Mouse (Mus musculus) heart, embryonic 15.5 days (tissue): ENCODE results near the gene Dnah9. TPM values are rescaled to one million over a fixed set of nuclear protein-coding genes. Genes with fewer than 3 reads are reported as not detected.

Experiments
- ATAC-seq: fragments of 200-750 bp; cut with Nextera tagmentation; replicated peaks from 2 replicates; pipeline ENCODE4 v1.8.0; 2017; ENCODE audit warnings: low read depth, moderate TSS enrichment; ENCODE audit not compliant: insufficient number of reproducible peaks, insufficient read depth, low FRiP score
- H3K27ac ChIP-seq: fragments of 300-500 bp; sonication (generic); 2 replicates; pipeline ENCODE4 v1.5.1; 2015; ENCODE audit warnings: mild to moderate bottlenecking, inconsistent platforms
- H3K27me3 ChIP-seq: fragments of 300-500 bp; sonication (generic); 2 replicates; pipeline ENCODE4 v1.6.1; 2015; ENCODE audit warnings: inconsistent platforms
- H3K36me3 ChIP-seq: fragments of 300-500 bp; sonication (generic); 2 replicates; pipeline ENCODE4 v1.6.1; 2015; ENCODE audit warnings: mild to moderate bottlenecking, inconsistent platforms
- H3K4me1 ChIP-seq: fragments of 300-500 bp; sonication (generic); replicated peaks from 2 replicates; pipeline ENCODE4 v1.6.1; 2015; ENCODE audit warnings: inconsistent platforms
- H3K4me2 ChIP-seq: fragments of 300-500 bp; sonication (generic); 2 replicates; pipeline ENCODE4 v1.6.1; 2015; ENCODE audit warnings: inconsistent platforms, mild to moderate bottlenecking, moderate library complexity
- H3K4me3 ChIP-seq: fragments of 300-500 bp; sonication (generic); 2 replicates; pipeline ENCODE4 v1.5.1; 2015; ENCODE audit warnings: mild to moderate bottlenecking, inconsistent platforms
- H3K9ac ChIP-seq: fragments of 300-500 bp; sonication (generic); 2 replicates; pipeline ENCODE4 v1.6.1; 2015; ENCODE audit warnings: mild to moderate bottlenecking, inconsistent platforms
- H3K9me3 ChIP-seq: fragments of 300-500 bp; sonication (generic); replicated peaks from 2 replicates; pipeline ENCODE4 v1.6.1; 2016; ENCODE audit warnings: inconsistent platforms
- WGBS: fragments of 180-500 bp; shearing (Covaris S2); methylation state at CpG from one replicate; pipeline ENCODE4 v1.1.7; 2015; ENCODE audit warnings: mixed read lengths; 5-methylcytosine and 5-hydroxymethylcytosine counted together
- polyA plus RNA-seq: library from polyadenylated mRNA; unstranded; fragments of >200 nt; fragmentation: Nextera tagmentation; extraction: Ambion mirVana; gene quantifications from 2 replicates; pipeline ENCODE4 v1.2.1, GENCODE M21; 2015

Dnah9 gene
- polyA plus RNA-seq, 1 experiment from 2014 or later, result 0.14 TPM

GRCm38 (mm10) chr11:65788154-65788553, 380.2 kb downstream of the Dnah9 start, which contains the start of gene Map2k4:
Gene Map2k4, minus strand, starts transcription at chr11:65788297.
- Histone ChIP-seq H3K4me2 (peak within 1 kb of the TSS; percentile 62), H3K9ac (peak within 1 kb of the TSS; percentile 99), H3K27me3 (no peaks in the 10 kb centered on the region), H3K4me1 (peaks cover 23% of the 10 kb centered on the region), H3K36me3 (no peaks in the 10 kb centered on the region), H3K9me3 (no peaks in the 10 kb centered on the region), H3K4me3 (peak within 1 kb of the TSS; percentile 97), H3K27ac (peak within 1 kb of the TSS; percentile 85)
- 2% methylated on average over 36 of the region's 36 CpGs for WGBS
- peak; percentile 99 for ATAC-seq

GRCm38 (mm10) chr11:65787421-65788151, 380.8 kb downstream of the Dnah9 start:
- H3K9ac ChIP-seq, result peak overlapping the region; percentile 99
- H3K36me3 ChIP-seq, result no peaks in the 10 kb centered on the region
- peak; percentile 82 for ATAC-seq
- peaks cover 23% of the 10 kb centered on the region for H3K4me1 ChIP-seq
- H3K4me3 ChIP-seq, result peak overlapping the region; percentile 97
- H3K27ac ChIP-seq, result peak overlapping the region; percentile 85
- H3K9me3 ChIP-seq, result no peaks in the 10 kb centered on the region
- H3K27me3 ChIP-seq, result no peaks in the 10 kb centered on the region
- WGBS, result under 1% methylated on average over 70 of the region's 71 CpGs
- H3K4me2 ChIP-seq, result peak overlapping the region; percentile 62

GRCm38 (mm10) chr11:65786160-65786559, 382.2 kb downstream of the Dnah9 start:
- Histone ChIP-seq H3K4me3 (peak overlapping the region; percentile 14; the same call in 1 of the 2 replicates), H3K4me2 (peak overlapping the region; percentile 62), H3K36me3 (no peaks in the 10 kb centered on the region), H3K27me3 (no peaks in the 10 kb centered on the region), H3K27ac (no peak overlapping the region), H3K9ac (no peak overlapping the region), H3K4me1 (peaks cover 23% of the 10 kb centered on the region), H3K9me3 (no peaks in the 10 kb centered on the region)
- no peak for ATAC-seq
- WGBS, result 66% methylated on average over 2 of the region's 2 CpGs

GRCm38 (mm10) chr11:65781596-65781995, 386.8 kb downstream of the Dnah9 start:
- Histone ChIP-seq H3K4me1 (peaks cover 48% of the 10 kb centered on the region), H3K9me3 (no peaks in the 10 kb centered on the region), H3K27ac (no peak overlapping the region), H3K9ac (no peak overlapping the region), H3K36me3 (0 out of 2 replicates have a peak, but pooled peaks cover 3% of the 10 kb centered on the region), H3K27me3 (no peaks in the 10 kb centered on the region), H3K4me2 (no peak overlapping the region), H3K4me3 (no peak overlapping the region)
- ATAC-seq, result no peak
- WGBS, result 65% methylated on average over 3 of the region's 3 CpGs
